Mouse (Mus musculus): ENCODE measurements around the gene Qsox2. TPM values are rescaled to one million over a fixed set of nuclear protein-coding genes. Genes with fewer than 3 reads are reported as not detected.

The Qsox2 gene
- polyA plus RNA-seq, 1 experiment: 7.0 TPM

GRCm38 (mm10) chr2:26207559-26207958 is 29.8 kb downstream of the Qsox2 start:
- Histone ChIP-seq H3K36me3 (ENCODE audit: control insufficient read depth, insufficient read depth, low read length) (peaks cover 10% of the 10 kb centered on the region), H3K27me3 (ENCODE audit: control insufficient read depth, insufficient read depth, low read length) (peaks cover 5% of the 10 kb centered on the region), H3K4me3 (ENCODE audit: extremely low read depth, insufficient read depth, insufficient read length) (no peak overlapping the region), H3K27ac (ENCODE audit: insufficient read depth, low read length) (no peak overlapping the region), H3K4me1 (ENCODE audit: control insufficient read depth, insufficient read depth, insufficient read length) (no peaks in the 10 kb centered on the region; the same call in 1 of the 2 replicates)
- WGBS: 21% methylated on average over 9 of the region's 9 CpGs
- no peak for TF ChIP-seq POLR2A (IDR thresholded peaks at IDR 0.05; ENCODE audit: low read depth, low read length)
- no peak for TF ChIP-seq CTCF (IDR thresholded peaks at IDR 0.05; ENCODE audit: extremely low read depth, insufficient read depth, insufficient read length, insufficient replicate concordance)
- no peak for DNase-seq (ENCODE audit: low read depth in 1 of 2, low spot score in 2 of 2)

GRCm38 (mm10) chr2:26205761-26206160 is 31.6 kb downstream of the Qsox2 start:
- peaks cover 16% of the 10 kb centered on the region for H3K27me3 ChIP-seq (ENCODE audit: control insufficient read depth, insufficient read depth, low read length)

GRCm38 (mm10) chr2:26205126-26205525 is 32.2 kb downstream of the Qsox2 start:
- TF ChIP-seq CTCF (IDR thresholded peaks at IDR 0.05; ENCODE audit: extremely low read depth, insufficient read depth, insufficient read length, insufficient replicate concordance) (no peak), POLR2A (IDR thresholded peaks at IDR 0.05; ENCODE audit: low read depth, low read length) (no peak)
- H3K27me3 ChIP-seq (ENCODE audit: control insufficient read depth, insufficient read depth, low read length): peaks cover 19% of the 10 kb centered on the region
- no peak overlapping the region for H3K27ac ChIP-seq (ENCODE audit: insufficient read depth, low read length)
- 6% methylated on average over 16 of the region's 16 CpGs for WGBS
- H3K4me3 ChIP-seq (ENCODE audit: extremely low read depth, insufficient read depth, insufficient read length): no peak overlapping the region
- no peak for DNase-seq (ENCODE audit: low read depth in 1 of 2, low spot score in 2 of 2)
- H3K36me3 ChIP-seq (ENCODE audit: control insufficient read depth, insufficient read depth, low read length): peaks cover 2% of the 10 kb centered on the region; the same call in 1 of the 2 replicates
- H3K4me1 ChIP-seq (ENCODE audit: control insufficient read depth, insufficient read depth, insufficient read length): no peaks in the 10 kb centered on the region; the same call in 1 of the 2 replicates

More at GRCm38 (mm10) chr2:26205761-26206160, 31.6 kb downstream of the Qsox2 start:
- DNase-seq (ENCODE audit: low read depth in 1 of 2, low spot score in 2 of 2): no peak
- Histone ChIP-seq H3K36me3 (ENCODE audit: control insufficient read depth, insufficient read depth, low read length) (peaks cover 5% of the 10 kb centered on the region; the same call in 1 of the 2 replicates), H3K27ac (ENCODE audit: insufficient read depth, low read length) (no peak overlapping the region), H3K4me3 (ENCODE audit: extremely low read depth, insufficient read depth, insufficient read length) (no peak overlapping the region), H3K4me1 (ENCODE audit: control insufficient read depth, insufficient read depth, insufficient read length) (no peaks in the 10 kb centered on the region; the same call in 1 of the 2 replicates)
- no peak for TF ChIP-seq POLR2A (IDR thresholded peaks at IDR 0.05; ENCODE audit: low read depth, low read length)
- WGBS: 11% methylated on average over 10 of the region's 10 CpGs

- H3K27ac ChIP-seq (ENCODE audit: insufficient read depth, low read length): no peak overlapping the region
- WGBS: 7% methylated on average over 36 of the region's 36 CpGs
- TF ChIP-seq CTCF (IDR thresholded peaks at IDR 0.05; ENCODE audit: extremely low read depth, insufficient read depth, insufficient read length, insufficient replicate concordance): no peak
- no peak for TF ChIP-seq POLR2A (IDR thresholded peaks at IDR 0.05; ENCODE audit: low read depth, low read length)
- no peaks in the 10 kb centered on the region; the same call in 1 of the 2 replicates for H3K4me1 ChIP-seq (ENCODE audit: control insufficient read depth, insufficient read depth, insufficient read length)
- no peaks in the 10 kb centered on the region for H3K36me3 ChIP-seq (ENCODE audit: control insufficient read depth, insufficient read depth, low read length)
- H3K27me3 ChIP-seq (ENCODE audit: control insufficient read depth, insufficient read depth, low read length): peaks cover 27% of the 10 kb centered on the region
- H3K4me3 ChIP-seq (ENCODE audit: extremely low read depth, insufficient read depth, insufficient read length): no peak overlapping the region
- DNase-seq (ENCODE audit: low read depth in 1 of 2, low spot score in 2 of 2): no peak
Measured at GRCm38 (mm10) chr2:26202849-26203475, 34.4 kb downstream of the Qsox2 start.

- no peaks in the 10 kb centered on the region for H3K36me3 ChIP-seq (ENCODE audit: control insufficient read depth, insufficient read depth, low read length)
- 5% methylated on average over 77 of the region's 77 CpGs for WGBS
- H3K4me1 ChIP-seq (ENCODE audit: control insufficient read depth, insufficient read depth, insufficient read length): no peaks in the 10 kb centered on the region; the same call in 1 of the 2 replicates
- H3K27me3 ChIP-seq (ENCODE audit: control insufficient read depth, insufficient read depth, low read length): peaks cover 33% of the 10 kb centered on the region
- TF ChIP-seq CTCF (IDR thresholded peaks at IDR 0.05; ENCODE audit: extremely low read depth, insufficient read depth, insufficient read length, insufficient replicate concordance) (no peak), POLR2A (IDR thresholded peaks at IDR 0.05; ENCODE audit: low read depth, low read length) (no peak)
- no peak overlapping the region for H3K4me3 ChIP-seq (ENCODE audit: extremely low read depth, insufficient read depth, insufficient read length)
- DNase-seq (ENCODE audit: low read depth in 1 of 2, low spot score in 2 of 2): no peak
- no peak overlapping the region for H3K27ac ChIP-seq (ENCODE audit: insufficient read depth, low read length)
Measured at GRCm38 (mm10) chr2:26201926-26202848, 35.1 kb downstream of the Qsox2 start.

GRCm38 (mm10) chr2:26198488-26198887 is 38.8 kb downstream of the Qsox2 start:
- DNase-seq (ENCODE audit: low read depth in 1 of 2, low spot score in 2 of 2): no peak
- no peak for TF ChIP-seq CTCF (IDR thresholded peaks at IDR 0.05; ENCODE audit: extremely low read depth, insufficient read depth, insufficient read length, insufficient replicate concordance)
- TF ChIP-seq POLR2A (IDR thresholded peaks at IDR 0.05; ENCODE audit: low read depth, low read length): no peak
- Histone ChIP-seq H3K4me3 (ENCODE audit: extremely low read depth, insufficient read depth, insufficient read length) (no peak overlapping the region), H3K27me3 (ENCODE audit: control insufficient read depth, insufficient read depth, low read length) (peaks cover 28% of the 10 kb centered on the region), H3K36me3 (ENCODE audit: control insufficient read depth, insufficient read depth, low read length) (no peaks in the 10 kb centered on the region), H3K4me1 (ENCODE audit: control insufficient read depth, insufficient read depth, insufficient read length) (no peaks in the 10 kb centered on the region), H3K27ac (ENCODE audit: insufficient read depth, low read length) (no peak overlapping the region)
- WGBS: 3% methylated on average over 10 of the region's 10 CpGs

Data from spleen, adult 2 months (tissue).